13 mouse cellular contexts compared by ENCODE assay signal in the genomic region with DNA sequence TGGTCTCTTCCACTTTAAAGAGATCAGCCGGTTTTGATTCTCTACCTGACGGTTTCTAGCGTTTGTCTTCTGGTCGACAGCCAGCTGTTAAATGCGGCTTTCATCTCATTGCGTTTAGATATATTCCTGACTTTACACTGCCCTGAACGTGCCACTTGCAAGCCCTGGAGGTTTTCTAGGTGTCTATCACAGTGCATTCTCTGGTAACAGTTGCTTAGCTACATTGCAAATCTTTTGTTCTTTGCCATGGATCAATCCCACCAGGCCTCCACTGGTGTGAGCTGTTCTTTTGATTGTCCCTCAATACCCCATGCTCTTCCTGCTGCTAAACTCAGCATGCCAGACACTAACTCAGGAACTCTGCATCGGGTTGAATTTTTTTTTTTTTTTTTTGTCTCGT.
DNase-seq lines count a peak whose midpoint lies in the region; ATAC-seq lines count a peak whose summit lies in the region.
"Had no signal": no experiment of that assay in that cellular context is flagged by ENCODE, and none has a peak within 500 bp of the region (broad histone marks: within the 10 kb centered on the region; RNA-seq: fewer than 3 reads in every experiment).

No protein-coding gene starts in this region.

- 0 out of 2 replicates have a peak overlapping the region, but pooled peaks have one; percentile 44 for H3K27ac ChIP-seq in embryonic facial prominence, embryonic 13.5 days
- H3K27ac ChIP-seq in embryonic facial prominence, embryonic 10.5 days (replicated peaks): no peak overlapping the region
- no peak overlapping the region for H3K27ac ChIP-seq in hindbrain, embryonic 11.5 days (ENCODE audit: low read depth, low read length)
- H3K27ac ChIP-seq in midbrain, embryonic 14.5 days (replicated peaks; ENCODE audit: low read depth, low read length): peak overlapping the region; percentile 64

- DNase-seq in embryonic facial prominence, embryonic 10.5 days (ENCODE audit: low spot score): no peak
- peak; percentile 46 for DNase-seq in embryo, embryonic 11 days
- DNase-seq in hindbrain, embryonic 11.5 days (ENCODE audit: low spot score): peak; percentile 55
- DNase-seq in midbrain, embryonic 14.5 days: peak; percentile 58
- DNase-seq in left cerebral cortex, adult 11 months (ENCODE audit: low spot score): no peak
- no peak for DNase-seq in spleen, postnatal 36 days (ENCODE audit: low spot score in 2 of 2)
- DNase-seq: adrenal gland, postnatal 25 days; cerebellum, adult 11-12 months; gastrocnemius, postnatal 25 days; kidney, adult 8-10 months had no signal

- no peak overlapping the region for H3K9ac ChIP-seq in embryonic facial prominence, embryonic 13.5 days
- no peak overlapping the region for H3K9ac ChIP-seq in hindbrain, embryonic 11.5 days (ENCODE audit: low read depth, low read length)
- H3K9ac ChIP-seq in midbrain, embryonic 14.5 days (replicated peaks; ENCODE audit: low read length): no peak overlapping the region

- no peak overlapping the region for H3K4me3 ChIP-seq in embryonic facial prominence, embryonic 13.5 days
- no peak overlapping the region for H3K4me3 ChIP-seq in embryonic facial prominence, embryonic 10.5 days
- H3K4me3 ChIP-seq in hindbrain, embryonic 11.5 days (ENCODE audit: low read depth, low read length): no peak overlapping the region
- H3K4me3 ChIP-seq in midbrain, embryonic 14.5 days (replicated peaks; ENCODE audit: low read depth, low read length): no peak overlapping the region

- no peak for ATAC-seq in embryonic facial prominence, embryonic 13.5 days (ENCODE audit: insufficient number of reproducible peaks, insufficient read depth, low FRiP score, low TSS enrichment, low read depth)
- peak; percentile 78 for ATAC-seq in hindbrain, embryonic 11.5 days (ENCODE audit: low FRiP score)
- peak; percentile 64 for ATAC-seq in midbrain, embryonic 14.5 days (ENCODE audit: low FRiP score, low TSS enrichment)
- no peak for ATAC-seq in megakaryocyte-erythroid progenitor cell, adult 5-6 weeks (replicated peaks; ENCODE audit: low FRiP score, low TSS enrichment, poor library complexity, severe bottlenecking)
- ATAC-seq: lung, postnatal 0 days had no signal

- peaks cover 5% of the 10 kb centered on the region for H3K4me1 ChIP-seq in embryonic facial prominence, embryonic 13.5 days
- H3K4me1 ChIP-seq in embryonic facial prominence, embryonic 10.5 days: peaks cover 7% of the 10 kb centered on the region
- no peaks in the 10 kb centered on the region for H3K4me1 ChIP-seq in hindbrain, embryonic 11.5 days (replicated peaks; ENCODE audit: control insufficient read depth, insufficient read depth, low read length)
- peaks cover 11% of the 10 kb centered on the region for H3K4me1 ChIP-seq in midbrain, embryonic 14.5 days (ENCODE audit: control insufficient read depth, insufficient read depth, low read length)

- no peaks in the 10 kb centered on the region for H3K36me3 ChIP-seq in embryonic facial prominence, embryonic 13.5 days
- no peaks in the 10 kb centered on the region for H3K36me3 ChIP-seq in embryonic facial prominence, embryonic 10.5 days (replicated peaks)
- H3K36me3 ChIP-seq in hindbrain, embryonic 11.5 days (ENCODE audit: control insufficient read depth, insufficient read depth, low read length): no peaks in the 10 kb centered on the region
- H3K36me3 ChIP-seq in midbrain, embryonic 14.5 days (ENCODE audit: control insufficient read depth, insufficient read depth, low read length): no peaks in the 10 kb centered on the region

- no peak overlapping the region for H3K4me2 ChIP-seq in embryonic facial prominence, embryonic 13.5 days
- H3K4me2 ChIP-seq in hindbrain, embryonic 11.5 days (replicated peaks; ENCODE audit: low read depth, low read length): no peak overlapping the region
- H3K4me2 ChIP-seq in midbrain, embryonic 14.5 days (ENCODE audit: low read length): no peak overlapping the region; the same call in 1 of the 2 replicates

- no peaks in the 10 kb centered on the region for H3K27me3 ChIP-seq in embryonic facial prominence, embryonic 13.5 days
- no peaks in the 10 kb centered on the region for H3K27me3 ChIP-seq in embryonic facial prominence, embryonic 10.5 days (replicated peaks; ENCODE audit: low read depth, poor library complexity, severe bottlenecking)
- no peaks in the 10 kb centered on the region for H3K27me3 ChIP-seq in hindbrain, embryonic 11.5 days (ENCODE audit: control insufficient read depth, insufficient read depth, low read length)
- no peaks in the 10 kb centered on the region for H3K27me3 ChIP-seq in midbrain, embryonic 14.5 days (ENCODE audit: control insufficient read depth, insufficient read depth, low read length)

- WGBS in embryonic facial prominence, embryonic 13.5 days: 28% methylated on average over 9 of the region's 9 CpGs
- 35% methylated on average over 9 of the region's 9 CpGs for WGBS in embryonic facial prominence, embryonic 10.5 days
- 11% methylated on average over 9 of the region's 9 CpGs for WGBS in hindbrain, embryonic 11.5 days
- WGBS in midbrain, embryonic 14.5 days: 3% methylated on average over 9 of the region's 9 CpGs

- no peaks in the 10 kb centered on the region for H3K9me3 ChIP-seq in embryonic facial prominence, embryonic 13.5 days
- no peaks in the 10 kb centered on the region for H3K9me3 ChIP-seq in embryonic facial prominence, embryonic 10.5 days
- H3K9me3 ChIP-seq in hindbrain, embryonic 11.5 days (ENCODE audit: control insufficient read depth, low read length): no peaks in the 10 kb centered on the region
- H3K9me3 ChIP-seq in midbrain, embryonic 14.5 days (ENCODE audit: control insufficient read depth, low read length): no peaks in the 10 kb centered on the region

Comparison
In these comparisons a context has a peak if more than half of its experiments do, and no peak if none do; other contexts are left out.
1. H3K27ac ChIP-seq: peak in embryonic facial prominence, embryonic 13.5 days (single experiment) and midbrain, embryonic 14.5 days (single experiment); none in embryonic facial prominence, embryonic 10.5 days (single experiment) and hindbrain, embryonic 11.5 days (single experiment).
2. ATAC-seq: peak in hindbrain, embryonic 11.5 days (single experiment) and midbrain, embryonic 14.5 days (single experiment); none in embryonic facial prominence, embryonic 13.5 days (single experiment) and megakaryocyte-erythroid progenitor cell, adult 5-6 weeks (single experiment).
3. DNase-seq: peak in embryo, embryonic 11 days (single experiment), hindbrain, embryonic 11.5 days (single experiment) and midbrain, embryonic 14.5 days (single experiment); none in embryonic facial prominence, embryonic 10.5 days (single experiment), left cerebral cortex, adult 11 months (single experiment) and spleen, postnatal 36 days (0 of 2).